Mouse (Mus musculus): ENCODE data around the gene Ccdc70. TPM values are rescaled to one million over a fixed set of nuclear protein-coding genes. Genes with fewer than 3 reads are reported as not detected.
"Not testable (repeated sequence)": the region's sequence is repeated elsewhere in the genome, so short reads cannot be mapped to it uniquely, and the experiment has no call there.

Gene Ccdc70
- total RNA-seq (2021), result not detected
- long read RNA-seq, experiment 1, result 0 reads
- long read RNA-seq, experiment 2, result 0 reads

- no peak for DNase-seq
- intact Hi-C loops (cut with DNase I), result no loop called here
These were observed at the start of gene Ccdc70 for GRCm38 (mm10) chr8:21969475-21969874. Gene Ccdc70 (plus strand): TSS chr8:21969775.

- intact Hi-C loops (cut with DNase I); DNase-seq: not testable (repeated sequence)
These were observed 38.8 kb upstream of the Ccdc70 start for GRCm38 (mm10) chr8:21930754-21931153.

GRCm38 (mm10) chr8:21932610-21933009, 37.0 kb upstream of the Ccdc70 start, which contains the start of gene Defb15:
Gene Defb15 (minus strand): TSS chr8:21932710.
- intact Hi-C loops (cut with DNase I), result no loop called here

DNA sequence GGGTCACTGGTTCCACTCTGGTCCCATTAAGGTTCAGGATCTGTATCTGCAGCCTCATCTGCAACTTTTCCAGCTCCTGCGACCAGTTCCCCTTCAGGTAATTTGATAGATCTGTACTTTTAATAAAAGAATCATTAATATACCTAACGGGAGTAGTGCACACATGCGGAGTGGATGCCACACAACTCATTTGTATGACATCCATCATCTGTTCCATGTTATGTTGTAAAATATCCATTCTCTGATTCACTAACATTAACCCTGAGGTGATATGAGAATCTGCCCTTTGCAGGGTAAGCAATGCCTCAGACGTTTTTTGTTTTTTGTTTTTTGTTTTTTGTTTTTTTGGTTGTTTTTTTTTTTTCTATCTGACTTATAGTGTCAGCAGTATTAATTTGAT, 31.5 kb upstream of the Ccdc70 start, which contains the start of gene Defb35:
TSS of gene Defb35 (plus strand) at position 301 of the 400 bp plus-strand sequence.
- DNase-seq; intact Hi-C loops (cut with DNase I): not testable (repeated sequence)

More at GRCm38 (mm10) chr8:21932610-21933009, 37.0 kb upstream of the Ccdc70 start, which contains the start of gene Defb15:
- no peak for DNase-seq

DNA sequence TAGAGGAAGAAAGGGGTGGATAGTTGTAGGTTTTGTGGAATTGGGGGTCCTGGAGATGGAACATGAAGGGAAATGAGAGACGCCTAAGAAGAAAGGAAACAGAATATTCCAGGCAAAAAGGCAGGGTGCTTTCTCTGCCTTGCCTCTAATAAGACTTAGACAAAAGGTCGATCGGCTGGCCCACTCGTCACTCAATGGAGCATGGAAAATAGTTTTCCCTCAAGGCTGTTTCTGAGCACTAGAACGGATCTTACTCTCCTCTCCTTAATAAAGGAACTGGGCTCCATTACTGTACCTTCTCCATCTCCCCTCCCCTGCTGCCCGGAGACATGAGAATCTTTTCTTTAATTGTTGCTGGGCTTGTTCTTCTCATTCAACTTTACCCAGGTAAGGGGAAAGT, 23.1 kb upstream of the Ccdc70 start, which contains the start of gene Defb13:
TSS of gene Defb13 (plus strand) at position 301 of the 400 bp plus-strand sequence.
- no peak for DNase-seq
- intact Hi-C loops (cut with DNase I), result no loop called here

DNA sequence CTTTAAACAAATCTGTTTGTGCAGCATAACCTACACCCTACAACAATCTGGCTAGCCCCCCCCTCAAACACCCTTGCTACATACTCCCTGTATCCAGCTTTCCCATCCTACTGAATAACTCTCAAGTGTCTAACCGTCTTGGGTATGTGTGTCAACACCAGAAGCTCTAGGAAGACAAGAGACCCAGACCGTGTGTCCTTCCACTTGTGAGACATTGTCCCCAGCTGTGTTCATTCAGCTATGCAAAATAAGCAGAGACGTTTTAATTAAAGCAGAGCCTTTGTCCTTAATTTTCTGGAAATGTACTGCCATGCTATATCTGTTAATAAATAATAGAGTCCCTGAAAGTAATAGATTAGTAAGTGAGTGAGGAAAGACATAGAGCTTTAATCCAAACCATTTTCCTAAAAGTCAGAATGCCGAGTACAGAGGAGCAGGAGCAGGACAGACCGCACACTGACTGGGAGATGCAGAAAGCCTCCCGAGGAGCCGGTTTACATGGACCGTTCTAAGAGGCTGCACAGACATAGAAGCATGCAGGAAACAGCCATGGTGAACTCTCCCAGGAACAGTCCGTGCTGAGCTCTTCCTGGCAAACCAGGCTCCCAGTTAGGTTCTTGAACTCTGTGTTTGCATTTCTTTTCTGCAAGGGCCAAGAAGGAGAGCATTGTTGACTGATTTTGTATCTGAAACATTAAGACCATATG, 22.1 kb upstream of the Ccdc70 start:
- intact Hi-C loops (cut with DNase I), result no loop called here
- DNase-seq, result no peak

DNA sequence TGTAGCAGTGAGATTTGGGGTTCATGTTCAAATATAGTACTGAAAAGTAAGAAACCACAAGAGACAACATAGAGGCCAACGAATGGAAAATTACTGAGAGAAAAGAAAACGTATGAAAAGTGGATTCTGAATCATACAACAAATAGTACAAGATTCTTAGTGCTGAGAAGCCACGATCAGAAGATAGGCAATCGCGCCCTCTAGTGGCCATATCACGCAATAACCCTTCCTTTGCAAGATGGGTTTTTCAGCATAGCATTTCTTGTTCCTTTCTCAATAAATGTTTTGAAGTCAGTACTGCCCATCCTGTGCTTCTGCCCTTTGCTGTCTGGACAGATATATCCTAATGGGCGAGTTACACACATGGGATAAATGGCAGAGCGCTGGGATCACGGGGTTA, 14.3 kb upstream of the Ccdc70 start:
- no peak for DNase-seq
- intact Hi-C loops (cut with DNase I), result no loop called here

GRCm38 (mm10) chr8:21956336-21956735, 13.2 kb upstream of the Ccdc70 start:
- DNase-seq, result no peak
- intact Hi-C loops (cut with DNase I), result no loop called here

GRCm38 (mm10) chr8:21958414-21958813, 11.2 kb upstream of the Ccdc70 start, which contains the start of gene Fam90a1a:
Gene Fam90a1a (plus strand): TSS chr8:21958714.
- intact Hi-C loops (cut with DNase I), result no loop called here
- no peak for DNase-seq

DNA sequence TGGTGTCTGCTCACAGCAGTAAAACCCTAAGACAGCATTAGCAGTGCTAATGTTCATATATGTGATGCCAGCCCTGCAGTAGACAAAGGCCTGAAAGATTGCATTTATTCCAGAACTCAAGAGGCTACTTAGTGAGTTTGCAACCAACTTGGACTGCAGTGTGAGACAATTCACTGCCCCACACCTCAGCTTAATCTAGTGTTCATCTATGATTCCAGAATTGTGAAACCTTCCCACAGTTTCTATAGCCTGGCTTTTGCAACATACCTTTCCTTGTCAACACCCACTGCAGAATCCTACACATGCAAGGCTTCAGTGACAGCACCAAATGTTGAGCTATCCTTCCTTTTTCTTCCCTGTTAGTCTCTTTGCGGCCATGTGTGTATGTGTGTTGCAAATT, 2.9 kb upstream of the Ccdc70 start:
- intact Hi-C loops (cut with DNase I), result no loop called here
- no peak for DNase-seq

DNA sequence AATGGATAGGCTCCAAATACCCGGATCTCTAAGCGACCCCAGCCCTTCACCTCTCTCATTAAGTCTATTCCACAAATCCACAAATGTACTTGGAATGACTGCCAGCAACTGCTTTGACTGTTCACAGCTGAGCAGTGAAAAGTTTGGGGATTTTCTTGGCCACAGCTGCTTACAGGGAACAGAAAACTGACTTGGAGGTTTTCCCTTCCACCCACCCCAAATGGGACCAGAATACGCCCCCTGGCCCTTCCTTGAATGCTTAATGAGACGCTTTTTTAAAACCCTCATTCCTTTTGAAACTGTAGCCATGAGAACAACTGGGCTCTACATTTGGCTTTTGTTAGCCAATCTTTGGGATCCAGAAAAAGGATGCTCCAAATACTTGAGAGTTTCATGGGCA, 8.6 kb downstream of the Ccdc70 start:
- no peak for DNase-seq
- intact Hi-C loops (cut with DNase I), result no loop called here

DNA sequence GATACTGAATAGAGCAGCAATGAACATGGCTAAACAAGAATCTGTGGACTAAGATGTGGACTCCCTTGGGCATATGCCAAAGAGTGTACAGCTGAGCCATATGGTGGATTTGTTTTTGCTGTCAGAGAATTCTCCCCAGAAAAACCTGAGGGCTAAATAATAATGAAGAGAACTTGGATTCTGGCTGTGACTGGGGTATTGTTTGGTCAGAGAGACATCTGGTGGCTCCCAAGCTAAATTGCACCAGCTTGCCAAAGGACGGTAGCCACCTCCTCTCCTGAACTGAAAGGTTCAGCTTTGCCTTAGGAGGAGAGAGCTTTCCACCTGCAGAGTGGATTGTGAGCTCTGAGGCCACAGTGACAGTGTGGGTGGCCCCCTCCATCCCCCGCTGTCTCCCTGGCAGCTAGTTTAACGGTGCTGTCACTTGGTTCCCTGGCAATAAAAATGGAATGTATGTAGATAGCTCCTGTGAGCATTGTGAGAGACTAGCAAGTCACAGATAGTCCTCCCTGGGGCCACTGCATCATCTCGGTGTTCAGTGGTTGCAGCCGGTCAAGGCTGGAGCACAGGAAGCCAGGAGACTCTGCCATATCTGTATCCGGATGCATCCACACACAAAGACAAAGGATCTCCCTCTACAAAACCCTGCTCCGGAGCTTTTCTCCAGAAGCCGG, 12.2 kb downstream of the Ccdc70 start:
- intact Hi-C loops (cut with DNase I), result no loop called here

GRCm38 (mm10) chr8:21992184-21992583, 22.6 kb downstream of the Ccdc70 start:
- intact Hi-C loops (cut with DNase I), result no loop called here
- DNase-seq, result no peak

More for the DNA sequence above, 12.2 kb downstream of the Ccdc70 start:
- no peak for DNase-seq

DNA sequence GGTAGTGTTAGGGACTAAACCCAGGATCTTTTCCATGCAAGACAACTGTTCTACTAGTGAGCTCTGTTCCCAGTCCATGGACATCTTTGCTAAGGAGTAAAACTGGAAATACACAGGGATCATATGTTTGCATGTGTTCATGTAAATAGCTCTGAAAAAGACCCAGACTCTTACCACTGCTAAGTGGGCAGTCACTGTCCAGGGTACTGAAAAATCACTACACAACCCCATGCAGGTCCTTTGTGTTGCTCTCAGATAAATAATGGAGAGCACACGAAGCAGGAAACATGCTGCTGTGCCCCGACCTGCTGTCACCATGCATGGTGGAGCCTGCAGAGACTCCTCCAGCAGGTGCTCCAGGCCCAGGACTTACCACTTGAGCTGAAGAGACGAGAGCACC, 25.6 kb downstream of the Ccdc70 start:
- intact Hi-C loops (cut with DNase I), result no loop called here

GRCm38 (mm10) chr8:22004750-22005522, 35.4 kb downstream of the Ccdc70 start:
- intact Hi-C loops (cut with DNase I), result no loop called here
- no peak for DNase-seq

More for the DNA sequence above, 25.6 kb downstream of the Ccdc70 start:
- no peak for DNase-seq

GRCm38 (mm10) chr8:22006423-22006822, 36.8 kb downstream of the Ccdc70 start:
- no peak for DNase-seq
- intact Hi-C loops (cut with DNase I), result no loop called here

GRCm38 (mm10) chr8:22009403-22009802, 39.8 kb downstream of the Ccdc70 start:
- intact Hi-C loops (cut with DNase I), result no loop called here
- no peak for DNase-seq

GRCm38 (mm10) chr8:22013034-22013707, 43.6 kb downstream of the Ccdc70 start:
- intact Hi-C loops (cut with DNase I), result no loop called here

DNA sequence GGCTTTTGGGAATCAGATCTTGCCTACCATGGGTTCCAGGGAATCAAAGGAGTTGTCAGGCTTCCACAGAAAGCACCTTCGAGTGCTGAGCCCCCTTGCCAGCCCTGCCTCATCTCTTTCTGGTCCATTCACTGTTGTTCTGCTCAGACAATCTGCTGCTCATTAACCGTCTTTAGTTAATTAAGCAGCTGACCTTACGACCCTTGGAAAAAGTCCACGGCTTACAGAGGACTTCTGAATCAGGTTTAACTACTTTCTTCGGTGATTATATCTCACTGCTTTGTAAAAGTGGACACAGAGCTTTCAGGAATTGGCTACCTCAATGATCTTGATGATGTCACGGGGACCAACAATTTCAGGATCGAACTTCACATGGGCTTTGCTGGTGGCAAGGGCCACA, 48.2 kb downstream of the Ccdc70 start:
- DNase-seq, result no peak
- intact Hi-C loops (cut with DNase I), result no loop called here

More at GRCm38 (mm10) chr8:22013034-22013707, 43.6 kb downstream of the Ccdc70 start:
- no peak for DNase-seq

GRCm38 (mm10) chr8:22019498-22019897, 49.9 kb downstream of the Ccdc70 start:
- intact Hi-C loops (cut with DNase I), result no loop called here
- no peak for DNase-seq
